Mouse (Mus musculus) testis, adult 2 months (tissue): ENCODE measurements at regions not wholly inside any gene's neighbourhood (a gene's known extent, or its start where the extent isn't known, plus 50 kb on each side); places are given as distances from the start of the nearest gene placed in this dataset.

Source experiments
- CTCF ChIP-seq: fragments of 200-500 bp; IDR thresholded peaks from 2 replicates; pipeline ENCODE4 v1.5.1; 2012; ENCODE audit warnings: low read depth, mild to moderate bottlenecking, inconsistent platforms, low read length, moderate library complexity; ENCODE audit not compliant: control insufficient read depth, insufficient read depth, insufficient replicate concordance
- POLR2A ChIP-seq: fragments of 200-500 bp; IDR thresholded peaks from 2 replicates; pipeline ENCODE4 v1.6.1; 2012; ENCODE audit warnings: low read depth, mild to moderate bottlenecking, inconsistent platforms, low read length, moderate library complexity; ENCODE audit not compliant: control insufficient read depth

DNA sequence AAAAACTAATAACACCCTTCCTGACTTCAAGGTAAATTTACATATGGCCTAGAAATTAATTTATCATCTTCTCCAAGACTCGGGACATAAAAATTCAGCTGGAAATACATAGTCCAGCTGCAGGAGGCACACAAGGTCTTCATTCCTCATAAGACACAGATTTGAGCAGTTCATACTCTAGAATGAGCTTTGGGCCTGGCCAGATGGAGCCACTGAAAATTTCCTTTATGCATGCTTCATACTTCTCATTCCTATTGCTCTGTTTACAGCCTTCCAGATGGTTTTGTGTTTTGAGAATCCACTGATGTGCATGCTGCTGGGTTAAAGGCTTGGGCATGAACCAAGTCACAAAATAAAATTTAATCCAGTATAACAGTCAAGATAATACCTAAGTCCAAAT is 222.1 kb downstream of the Ptprc start:
- no peak for TF ChIP-seq CTCF
- TF ChIP-seq POLR2A: no peak
